Mouse (Mus musculus): ENCODE results near the gene Pdia4.
"Not testable (repeated sequence)": the region's sequence is repeated elsewhere in the genome, so short reads cannot be mapped to it uniquely, and the experiment has no call there.

Pdia4 gene

GRCm38 (mm10) chr6:47757849-47758248 is 55.4 kb downstream of the Pdia4 start:
- not testable (repeated sequence) for DNase-seq

- not testable (repeated sequence) for DNase-seq
Measured at GRCm38 (mm10) chr6:47757429-47757828, 55.8 kb downstream of the Pdia4 start.

- not testable (repeated sequence) for DNase-seq
Measured at GRCm38 (mm10) chr6:47753144-47753543, 60.1 kb downstream of the Pdia4 start.

- peak; percentile 92 to 95 for DNase-seq
Measured at GRCm38 (mm10) chr6:47748306-47748705, 64.9 kb downstream of the Pdia4 start.

- not testable (repeated sequence) for DNase-seq
Measured at GRCm38 (mm10) chr6:47747886-47748285, 65.3 kb downstream of the Pdia4 start.

Data from cerebellum, postnatal 10 days (tissue).